Mouse (Mus musculus) G1E (cell line): ENCODE measurements around the gene Adra1d. TPM values are rescaled to one million over a fixed set of nuclear protein-coding genes. Genes with fewer than 3 reads are reported as not detected.

Experiments used
- ATAC-seq: 2 replicates; pipeline ENCODE4 v1.8.0; 2016; ENCODE audit warnings: mild to moderate bottlenecking; ENCODE audit not compliant: insufficient number of reproducible peaks, poor library complexity, low FRiP score, severe bottlenecking; ENCODE audit errors: extremely low read depth
- DNase-seq: peaks from one replicate; pipeline ENCODE4 v3.0.0; 2012; ENCODE audit warnings: low spot score
- H3K27me3 ChIP-seq: 2 replicates; pipeline ENCODE4 v1.6.1; 2012; ENCODE audit warnings: mild to moderate bottlenecking, low read length, inconsistent platforms; ENCODE audit not compliant: insufficient read depth
- H3K36me3 ChIP-seq: replicated peaks from 2 replicates; pipeline ENCODE3; 2012; ENCODE audit warnings: mild to moderate bottlenecking, inconsistent platforms
- H3K4me1 ChIP-seq: 2 replicates; pipeline ENCODE4 v1.6.1; 2012; ENCODE audit warnings: low read depth, low read length, inconsistent platforms, mixed read lengths; ENCODE audit not compliant: insufficient read depth
- H3K4me3 ChIP-seq: 2 replicates; pipeline ENCODE4 v1.5.1; 2012; ENCODE audit warnings: low read depth, mild to moderate bottlenecking, inconsistent platforms, low read length, moderate library complexity, mixed read lengths
- H3K9me3 ChIP-seq: replicated peaks from 2 replicates; pipeline ENCODE4 v1.6.1; 2012; ENCODE audit warnings: inconsistent platforms
- CTCF ChIP-seq: IDR thresholded peaks from 2 replicates; pipeline ENCODE4 v1.5.1; 2012; ENCODE audit warnings: low read depth, low read length, inconsistent platforms, mixed read lengths
- GATA1 ChIP-seq: IDR thresholded peaks from 2 replicates; pipeline ENCODE4 v1.6.1; 2012; ENCODE audit warnings: borderline replicate concordance, low read length, inconsistent platforms, mixed read lengths
- GATA2 ChIP-seq: IDR thresholded peaks from 2 replicates; pipeline ENCODE4 v1.6.1; 2012; ENCODE audit warnings: low read depth, low read length, inconsistent platforms, borderline replicate concordance
- POLR2AphosphoS5 ChIP-seq: IDR thresholded peaks from 2 replicates; pipeline ENCODE4 v1.6.1; 2012; ENCODE audit warnings: low read depth, low read length, inconsistent platforms; ENCODE audit not compliant: insufficient replicate concordance
- TAL1 ChIP-seq: conservative IDR thresholded peaks from 2 replicates; pipeline ENCODE4 v1.6.1; 2012; ENCODE audit warnings: low read depth, low read length, inconsistent platforms, mixed read lengths
- polyA plus RNA-seq: library from polyadenylated mRNA; stranded (reverse); fragments of >175 nt; gene quantifications from 2 replicates; pipeline ENCODE4 v1.2.3, GENCODE M21; 2012
- total RNA-seq, 2 experiments: library from RNA; stranded (forward) in 1 of 2; stranded (reverse) in 1 of 2; fragments of 200-1000 nt in 1 of 2; fragments of >200 nt in 1 of 2; fragmentation: Nextera tagmentation in 1 of 2; gene quantifications; 2 replicates each; pipeline ENCODE4 v1.2.3; 2014 to 2017

Adra1d gene
- total RNA-seq (2014; fragmentation: Nextera tagmentation) (not detected in 2 replicates), total RNA-seq (2017) (not detected in 2 replicates), polyA plus RNA-seq (not detected in 2 replicates)

- no peaks in the 10 kb centered on the region for H3K36me3 ChIP-seq
- H3K9me3 ChIP-seq = peaks cover 14% of the 10 kb centered on the region
- DNase-seq = no peak
- H3K4me1 ChIP-seq = no peaks in the 10 kb centered on the region
- TF ChIP-seq CTCF (no peak), GATA1 (no peak), GATA2 (no peak), POLR2AphosphoS5 (no peak), TAL1 (no peak)
- no peak for ATAC-seq
- H3K4me3 ChIP-seq = no peak within 1 kb of the TSS
- H3K27me3 ChIP-seq = peaks cover 5% of the 10 kb centered on the region; the same call in 1 of the 2 replicates
Observed at GRCm38 (mm10) chr2:131561891-131562585, at the start of gene Adra1d. TSS of gene Adra1d (minus strand) at chr2:131562283.

- Histone ChIP-seq H3K36me3 (no peaks in the 10 kb centered on the region), H3K4me3 (no peak overlapping the region), H3K4me1 (no peaks in the 10 kb centered on the region), H3K9me3 (no peaks in the 10 kb centered on the region), H3K27me3 (peaks cover 3% of the 10 kb centered on the region; the same call in 1 of the 2 replicates)
- TF ChIP-seq GATA1 = no peak
- no peak for TF ChIP-seq POLR2AphosphoS5
- TF ChIP-seq CTCF = no peak
- TF ChIP-seq GATA2 = no peak
- no peak for TF ChIP-seq TAL1
- ATAC-seq = no peak
- DNase-seq = no peak
Observed at GRCm38 (mm10) chr2:131601881-131602280, 39.8 kb upstream of the Adra1d start.

GRCm38 (mm10) chr2:131594871-131595270 is 32.8 kb upstream of the Adra1d start:
- ATAC-seq (no peak), DNase-seq (no peak)
- Histone ChIP-seq H3K9me3 (no peaks in the 10 kb centered on the region), H3K27me3 (peaks cover 3% of the 10 kb centered on the region; the same call in 1 of the 2 replicates), H3K4me3 (no peak overlapping the region), H3K4me1 (no peaks in the 10 kb centered on the region), H3K36me3 (no peaks in the 10 kb centered on the region)
- TF ChIP-seq POLR2AphosphoS5 = no peak
- TF ChIP-seq CTCF = no peak
- no peak for TF ChIP-seq TAL1

- H3K36me3 ChIP-seq = no peaks in the 10 kb centered on the region
- no peaks in the 10 kb centered on the region for H3K9me3 ChIP-seq
- H3K4me3 ChIP-seq = no peak overlapping the region
- TF ChIP-seq TAL1 (no peak), POLR2AphosphoS5 (no peak), GATA1 (no peak)
- no peaks in the 10 kb centered on the region for H3K27me3 ChIP-seq
- H3K4me1 ChIP-seq = no peaks in the 10 kb centered on the region
- DNase-seq (no peak), ATAC-seq (no peak)
Observed at GRCm38 (mm10) chr2:131587521-131587920, 25.4 kb upstream of the Adra1d start.

GRCm38 (mm10) chr2:131581506-131581905 is 19.4 kb upstream of the Adra1d start:
- DNase-seq (no peak), ATAC-seq (no peak)
- no peak overlapping the region for H3K4me3 ChIP-seq
- no peaks in the 10 kb centered on the region for H3K9me3 ChIP-seq
- no peak for TF ChIP-seq CTCF
- no peak for TF ChIP-seq POLR2AphosphoS5
- no peak for TF ChIP-seq GATA2
- no peak for TF ChIP-seq TAL1
- no peak for TF ChIP-seq GATA1
- no peaks in the 10 kb centered on the region for H3K27me3 ChIP-seq
- H3K36me3 ChIP-seq = no peaks in the 10 kb centered on the region
- H3K4me1 ChIP-seq = no peaks in the 10 kb centered on the region

GRCm38 (mm10) chr2:131562586-131563122 is 571 bp upstream of the Adra1d start:
- Histone ChIP-seq H3K27me3 (peaks cover 5% of the 10 kb centered on the region; the same call in 1 of the 2 replicates), H3K4me1 (no peaks in the 10 kb centered on the region), H3K36me3 (no peaks in the 10 kb centered on the region), H3K9me3 (peaks cover 14% of the 10 kb centered on the region), H3K4me3 (no peak overlapping the region)
- ATAC-seq = no peak
- no peak for TF ChIP-seq POLR2AphosphoS5
- TF ChIP-seq GATA1 = no peak
- no peak for TF ChIP-seq TAL1
- TF ChIP-seq CTCF = no peak
- no peak for TF ChIP-seq GATA2
- no peak for DNase-seq
